Mouse (Mus musculus): ENCODE data around the gene Ptprk.

GRCm38 (mm10) chr10:28027791-28028190, 46.8 kb upstream of the Ptprk start:
- TF ChIP-seq GATA1 (IDR thresholded peaks at IDR 0.05; ENCODE audit: borderline replicate concordance, low read length) (no peak), FLI1 (IDR thresholded peaks at IDR 0.05; ENCODE audit: low read length) (no peak)

All from megakaryocyte, embryonic 14.5 days (primary cell).